Comparison of ENCODE assay signal across 7 mouse cellular contexts in genomic region chr5:102070414-102070768, GRCm38 (mm10). TPM values are rescaled to one million over a fixed set of nuclear protein-coding genes. Genes with fewer than 3 reads are reported as not detected.
DNase-seq lines count a peak whose midpoint lies in the region; ATAC-seq and TF ChIP-seq lines count a peak whose summit lies in the region.

No protein-coding gene starts in this region.

- TF ChIP-seq EP300 in stomach, postnatal 0 days (optimal IDR thresholded peaks at IDR 0.05): no peak

- peak overlapping the region; percentile 94 for H3K9ac ChIP-seq in hindbrain, embryonic 15.5 days
- H3K9ac ChIP-seq in stomach, postnatal 0 days (ENCODE audit: low read length): peak overlapping the region; percentile 98

- TF ChIP-seq CTCF in embryonic fibroblast, embryonic 13.5 days (IDR thresholded peaks at IDR 0.05; ENCODE audit: borderline replicate concordance, insufficient read depth, low read length): no peak
- no peak for TF ChIP-seq CTCF in stomach, postnatal 0 days (IDR thresholded peaks at IDR 0.05; ENCODE audit: low read depth)

- no peak for TF ChIP-seq POLR2A in embryonic fibroblast, embryonic 13.5 days (IDR thresholded peaks at IDR 0.05; ENCODE audit: low read depth, low read length)

- peak overlapping the region; percentile 63 for H3K4me2 ChIP-seq in hindbrain, embryonic 15.5 days
- H3K4me2 ChIP-seq in stomach, postnatal 0 days (replicated peaks; ENCODE audit: low read depth): peak overlapping the region; percentile 82

- no peaks in the 10 kb centered on the region for H3K36me3 ChIP-seq in hindbrain, embryonic 15.5 days
- no peaks in the 10 kb centered on the region for H3K36me3 ChIP-seq in stomach, postnatal 0 days (ENCODE audit: control insufficient read depth, insufficient read depth, low read length)

- H3K4me3 ChIP-seq in embryonic fibroblast, embryonic 13.5 days (ENCODE audit: insufficient read depth, low read length): peak overlapping the region; percentile 59
- peak overlapping the region; percentile 76 for H3K4me3 ChIP-seq in hindbrain, embryonic 15.5 days
- peak overlapping the region; percentile 95 for H3K4me3 ChIP-seq in stomach, postnatal 0 days (ENCODE audit: low read depth, low read length)

- no peaks in the 10 kb centered on the region for H3K9me3 ChIP-seq in hindbrain, embryonic 15.5 days
- no peaks in the 10 kb centered on the region for H3K9me3 ChIP-seq in stomach, postnatal 0 days (ENCODE audit: control insufficient read depth, low read length)

- peak; percentile 0; the same call in 1 of the 2 replicates for ATAC-seq in hindbrain, embryonic 15.5 days (ENCODE audit: low FRiP score, low read depth)
- ATAC-seq in stomach, postnatal 0 days (ENCODE audit: low FRiP score, low TSS enrichment): 0 out of 2 replicates have a peak, but pooled peaks have one; percentile 0

- 6% methylated on average over 6 of the region's 6 CpGs for WGBS in hindbrain, embryonic 15.5 days
- WGBS in stomach, postnatal 0 days: 16% methylated on average over 6 of the region's 6 CpGs

- H3K27ac ChIP-seq in embryonic fibroblast, embryonic 13.5 days (ENCODE audit: insufficient read depth, low read length): 0 out of 2 replicates have a peak overlapping the region, but pooled peaks have one; percentile 16
- peak overlapping the region; percentile 98 for H3K27ac ChIP-seq in hindbrain, embryonic 15.5 days (replicated peaks)
- H3K27ac ChIP-seq in stomach, postnatal 0 days (replicated peaks): peak overlapping the region; percentile 95

- H3K4me1 ChIP-seq in embryonic fibroblast, embryonic 13.5 days (ENCODE audit: control insufficient read depth, insufficient read depth, low read length): no peaks in the 10 kb centered on the region
- H3K4me1 ChIP-seq in hindbrain, embryonic 15.5 days (replicated peaks): peaks cover 54% of the 10 kb centered on the region
- no peaks in the 10 kb centered on the region for H3K4me1 ChIP-seq in stomach, postnatal 0 days (replicated peaks; ENCODE audit: control insufficient read depth, insufficient read depth)

- peak; percentile 7 to 32 for DNase-seq in spleen, postnatal 36 days (ENCODE audit: low spot score in 2 of 2)
- DNase-seq in spleen, adult 18-20 months: no peak
- DNase-seq in lung, postnatal 14 days: peak; percentile 34
- DNase-seq in stomach, postnatal 0 days (ENCODE audit: low spot score): no peak
- no peak for DNase-seq in gastrocnemius, adult 8-10 months (ENCODE audit: low spot score in 2 of 2)

- H3K27me3 ChIP-seq in hindbrain, embryonic 15.5 days: no peaks in the 10 kb centered on the region
- H3K27me3 ChIP-seq in stomach, postnatal 0 days (ENCODE audit: control insufficient read depth, insufficient read depth, low read length): no peaks in the 10 kb centered on the region

RNA-seq across cellular contexts. Expression of gene Wdfy3, which starts 0.7 kb away (rescaled TPM):
- 38.5 and 39.2 TPM in 2 replicates for polyA plus RNA-seq in embryonic fibroblast, embryonic 13.5 days (2011; ENCODE audit: insufficient read length, low read depth, missing spikeins)
- polyA plus RNA-seq in hindbrain, embryonic 15.5 days (2015; fragmentation: Nextera tagmentation; extraction: Ambion mirVana): 27.4 and 29.8 TPM in 2 replicates
- 4.9 and 5.4 TPM in 2 replicates for polyA plus RNA-seq in stomach, postnatal 0 days (2015; fragmentation: Nextera tagmentation; extraction: Ambion mirVana)
- total RNA-seq in gastrocnemius, adult 8-10 months (2022): 10 to 100 TPM; 21.4 to 24.9 (median 22.1) TPM

Comparison
In these comparisons a context has a peak if more than half of its experiments do, and no peak if none do; other contexts are left out.
1. DNase-seq: peak in spleen, postnatal 36 days (2 of 2) and lung, postnatal 14 days (single experiment); none in spleen, adult 18-20 months (0 of 2), stomach, postnatal 0 days (single experiment) and gastrocnemius, adult 8-10 months (0 of 2).
2. H3K27ac ChIP-seq: peak in every context shown above with its lines; median percentile 98 in hindbrain, embryonic 15.5 days; 95 in stomach, postnatal 0 days; 16 in embryonic fibroblast, embryonic 13.5 days.
3. Peak in every context shown above with its lines, with median percentiles within 50 percentile points of each other: H3K4me3 ChIP-seq.